Mouse (Mus musculus) CH12.LX (cell line): ENCODE measurements around the gene Gm45623. TPM values are rescaled to one million over a fixed set of nuclear protein-coding genes. Genes with fewer than 3 reads are reported as not detected.
A peak's percentile ranks its signal among the peaks of the same experiment; 100 is the strongest.

Experiments
- DNase-seq: peaks from one replicate; pipeline ENCODE4 v3.0.0-alpha.2; 2013; ENCODE audit errors: extremely low read depth
- H3K27ac ChIP-seq: 2 replicates; pipeline ENCODE4 v1.5.1; 2012; ENCODE audit warnings: low read depth, mild to moderate bottlenecking, control low read depth, moderate library complexity; ENCODE audit not compliant: insufficient read depth
- H3K27me3 ChIP-seq: replicated peaks from 2 replicates; pipeline ENCODE3; 2012; ENCODE audit warnings: inconsistent platforms
- H3K36me3 ChIP-seq, 2 experiments: replicated peaks in 1 of 2; 2 replicates each; pipeline versions ENCODE3 to v1.6.1; 2012; ENCODE audit warnings: inconsistent platforms in 1 of 2, low read length in 1 of 2, mild to moderate bottlenecking in 1 of 2, mixed read lengths in 1 of 2, moderate library complexity in 1 of 2; ENCODE audit not compliant: control insufficient read depth in 1 of 2, insufficient read depth in 1 of 2
- H3K4me1 ChIP-seq, 2 experiments: 2 replicates each; pipeline ENCODE4 v1.6.1; 2012; ENCODE audit warnings: inconsistent platforms in 1 of 2, moderate library complexity in 1 of 2; ENCODE audit not compliant: insufficient read depth in 2 of 2, control insufficient read depth in 1 of 2
- H3K4me2 ChIP-seq: 2 replicates; pipeline ENCODE4 v1.6.1; 2012; ENCODE audit warnings: low read depth, mild to moderate bottlenecking, control low read depth; ENCODE audit not compliant: poor library complexity, insufficient read depth, severe bottlenecking
- H3K4me3 ChIP-seq, 3 experiments: fragments of 150-350 bp in 1 of 3; sonication (generic) in 1 of 3; replicated peaks in 1 of 3; 2 replicates each; pipeline versions ENCODE3 to v1.5.1; 2011 to 2012; ENCODE audit warnings: low read depth in 2 of 3, low read length in 2 of 3, mild to moderate bottlenecking in 2 of 3, moderate library complexity in 2 of 3, control low read depth in 1 of 3, improper control_type of control experiment in 1 of 3, inconsistent platforms in 1 of 3, mixed read lengths in 1 of 3; ENCODE audit not compliant: poor library complexity in 1 of 3
- H3K79me2 ChIP-seq: replicated peaks from 2 replicates; pipeline ENCODE4 v1.6.1; 2012; ENCODE audit warnings: mild to moderate bottlenecking, moderate library complexity; ENCODE audit not compliant: control insufficient read depth, poor library complexity, insufficient read depth, severe bottlenecking; ENCODE audit errors: extremely low read depth
- H3K9ac ChIP-seq: 2 replicates; pipeline ENCODE4 v1.6.1; 2012; ENCODE audit warnings: low read depth, mild to moderate bottlenecking, control low read depth, moderate library complexity; ENCODE audit not compliant: insufficient read depth
- H3K9me3 ChIP-seq: replicated peaks from 2 replicates; pipeline ENCODE3; 2012; ENCODE audit warnings: low read length, inconsistent platforms, mixed read lengths
- CHD1 ChIP-seq: IDR thresholded peaks from 2 replicates; pipeline ENCODE4 v1.6.1; 2012; ENCODE audit warnings: low read depth, low read length, improper control_type of control experiment, inconsistent platforms
- CTCF ChIP-seq, 2 experiments: IDR thresholded peaks in 1 of 2; conservative IDR thresholded peaks in 1 of 2; 2 replicates each; pipeline ENCODE4 v1.5.1; 2011 to 2012; ENCODE audit warnings: low read depth in 2 of 2, low read length in 2 of 2, improper control_type of control experiment in 1 of 2, inconsistent platforms in 1 of 2, mild to moderate bottlenecking in 1 of 2, moderate library complexity in 1 of 2
- E2F4 ChIP-seq: IDR thresholded peaks from 2 replicates; pipeline ENCODE4 v1.6.1; 2011; ENCODE audit warnings: low read depth, low read length, improper control_type of control experiment; ENCODE audit not compliant: insufficient replicate concordance
- JUN ChIP-seq: IDR thresholded peaks from 2 replicates; pipeline ENCODE4 v1.6.1; 2011; ENCODE audit warnings: low read depth, mild to moderate bottlenecking, low read length, improper control_type of control experiment, moderate library complexity; ENCODE audit not compliant: insufficient read depth
- JUND ChIP-seq: conservative IDR thresholded peaks from 2 replicates; pipeline ENCODE4 v1.6.1; 2011; ENCODE audit warnings: low read depth, low read length, improper control_type of control experiment
- MAX ChIP-seq: IDR thresholded peaks from 2 replicates; pipeline ENCODE4 v1.6.1; 2011; ENCODE audit warnings: low read length, improper control_type of control experiment
- MEF2A ChIP-seq: IDR thresholded peaks from 2 replicates; pipeline ENCODE4 v1.6.1; 2014; ENCODE audit warnings: low read depth, mild to moderate bottlenecking, inconsistent platforms, low read length, improper control_type of control experiment, borderline replicate concordance
- PAX5 ChIP-seq: IDR thresholded peaks from 2 replicates; pipeline ENCODE4 v1.6.1; 2012; ENCODE audit warnings: low read length, inconsistent platforms, mixed read lengths
- POLR2A ChIP-seq: IDR thresholded peaks from 2 replicates; pipeline ENCODE4 v1.6.1; 2011; ENCODE audit warnings: low read depth, mild to moderate bottlenecking, improper control_type of control experiment, low read length
- RAD21 ChIP-seq: IDR thresholded peaks from 2 replicates; pipeline ENCODE4 v1.6.1; 2011; ENCODE audit warnings: low read depth, mild to moderate bottlenecking, low read length, improper control_type of control experiment, moderate library complexity
- dilution Hi-C: fragments of 300-500 bp; cut with MboI; formaldehyde crosslinking; loops from 2 replicates; pipeline ENCODE4 v1.14.3; 2020; ENCODE audit warnings: low sequenced_read_pairs; ENCODE audit not compliant: extremely low pct_unique_long_range_greater_than_20kb, extremely low pct_ligation_motif_present
- in situ Hi-C: fragments of 300-500 bp; cut with MboI; formaldehyde crosslinking; loops from 3 replicates; pipeline ENCODE4 v1.14.3; 2019; ENCODE audit warnings: low sequenced_read_pairs, low pct_ligation_motif_present, low pct_unique_long_range_greater_than_20kb, mixed read lengths
- polyA plus RNA-seq: library from polyadenylated mRNA; unstranded; fragments of >175 nt; gene quantifications from 2 replicates; pipeline ENCODE4 v1.2.1, GENCODE M21; 2012; ENCODE audit warnings: low read depth; ENCODE audit not compliant: insufficient read length
- total RNA-seq, 2 experiments: library from RNA; depleted of rRNA; stranded (reverse); fragments of 300-350 nt in 1 of 2; fragments of >200 nt in 1 of 2; gene quantifications; 2 replicates each; pipeline ENCODE4 v1.2.3; 2012 to 2014

Gene Gm45623
- total and polyA plus RNA-seq, 3 experiments: not detected

GRCm38 (mm10) chr13:56757201-56757600 lies 3.6 kb upstream of the Gm45623 start:
- Histone ChIP-seq H3K27me3 (peaks cover 16% of the 10 kb centered on the region), H3K4me3 (no peak overlapping the region), H3K4me2 (no peak overlapping the region), H3K9ac (no peak overlapping the region), H3K79me2 (no peaks in the 10 kb centered on the region), H3K4me1 (no peaks in the 10 kb centered on the region), H3K27ac (no peak overlapping the region), H3K36me3 (no peaks in the 10 kb centered on the region), H3K9me3 (peaks cover 12% of the 10 kb centered on the region)
- in situ Hi-C loops: no loop called here
- dilution Hi-C loops: no loop called here
- DNase-seq: no peak
- TF ChIP-seq E2F4 (no peak), POLR2A (no peak), JUND (no peak)

DNA sequence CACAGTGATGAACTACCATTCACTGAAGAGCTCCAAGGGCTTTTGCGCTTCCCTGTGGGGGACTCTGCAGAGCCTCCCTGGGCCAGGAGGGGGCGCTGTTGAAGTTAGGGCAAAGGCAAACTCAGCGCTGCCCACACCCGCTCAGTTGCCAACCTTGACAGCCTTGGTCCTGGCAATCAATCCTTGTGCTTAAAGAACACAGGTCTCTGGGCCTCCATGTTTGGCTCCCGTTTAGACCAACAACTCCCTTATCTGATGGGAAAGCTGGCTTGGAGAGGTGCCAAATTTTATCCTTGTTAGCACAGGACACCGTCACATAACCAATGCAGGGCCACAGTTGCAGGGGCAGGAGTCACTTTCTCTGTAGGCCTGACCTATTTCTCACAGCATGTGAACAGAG lies 2.2 kb upstream of the Gm45623 start:
- peak; percentile 12 for DNase-seq
- Histone ChIP-seq H3K36me3 (no peaks in the 10 kb centered on the region), H3K79me2 (no peaks in the 10 kb centered on the region), H3K27ac (no peak overlapping the region), H3K27me3 (peaks cover 7% of the 10 kb centered on the region), H3K9ac (no peak overlapping the region), H3K4me1 (no peaks in the 10 kb centered on the region), H3K4me2 (no peak overlapping the region), H3K4me3 (no peak overlapping the region), H3K9me3 (peaks cover 12% of the 10 kb centered on the region)
- TF ChIP-seq CTCF (conservative IDR thresholded peaks at IDR 0.05 in 1 of 2, IDR thresholded peaks at IDR 0.05 in 1 of 2; ENCODE audit: low read depth in 2 of 2, low read length in 2 of 2) (peak in 1 of 2 experiments; percentile 38; a peak in 2 of 4 replicates), RAD21 (no peak), JUN (no peak), MEF2A (no peak), CHD1 (no peak), MAX (no peak), PAX5 (no peak)
- dilution Hi-C loops (no loop called here), in situ Hi-C loops (no loop called here)

DNA sequence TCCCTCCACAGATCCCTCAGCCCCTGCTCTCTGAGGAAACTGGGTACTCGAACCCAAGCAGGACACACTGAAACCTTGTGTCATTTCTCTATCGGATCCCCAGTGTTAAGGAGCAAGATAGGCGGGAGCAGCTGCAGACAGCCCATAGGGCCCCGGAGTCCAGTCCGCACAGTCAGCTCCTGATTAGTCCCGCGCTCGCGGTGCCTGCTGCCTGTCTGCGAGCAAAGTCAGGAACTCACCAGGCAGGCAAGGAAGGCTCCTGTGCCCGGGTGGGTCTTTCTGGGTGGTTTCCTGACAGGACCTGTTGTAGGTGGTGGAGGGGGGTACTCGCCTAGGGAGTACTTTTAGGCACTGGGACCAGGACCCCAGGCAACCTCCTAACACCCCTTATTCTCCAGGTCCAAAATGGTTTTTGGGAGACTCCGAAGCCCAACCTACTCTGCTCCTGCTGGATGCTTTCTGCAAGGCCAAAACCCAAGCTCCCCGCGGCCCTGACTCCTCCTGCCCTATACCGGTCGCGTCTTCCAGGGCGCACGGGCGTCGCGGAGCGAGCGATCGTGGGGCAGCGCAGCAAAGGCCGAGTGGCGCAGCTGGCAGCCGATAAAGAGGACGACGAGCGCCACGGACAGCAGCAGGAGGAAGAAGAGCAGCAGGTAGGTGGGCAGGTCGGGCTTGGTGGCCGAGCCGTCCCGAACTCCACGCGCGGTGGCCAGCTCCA lies 994 bp downstream of the Gm45623 start:
- no peak overlapping the region for H3K27ac ChIP-seq
- no peak overlapping the region for H3K4me2 ChIP-seq
- DNase-seq: no peak
- no peaks in the 10 kb centered on the region for H3K79me2 ChIP-seq
- peaks cover 12% of the 10 kb centered on the region for H3K9me3 ChIP-seq
- in situ Hi-C loops: no loop called here
- no peak overlapping the region for H3K4me3 ChIP-seq
- no peak overlapping the region for H3K9ac ChIP-seq
- TF ChIP-seq RAD21: no peak
- no peaks in the 10 kb centered on the region for H3K4me1 ChIP-seq
- dilution Hi-C loops: no loop called here
- no peaks in the 10 kb centered on the region for H3K27me3 ChIP-seq
- no peaks in the 10 kb centered on the region for H3K36me3 ChIP-seq
